Mouse (Mus musculus): ENCODE measurements around the gene Gpr157. TPM values are rescaled to one million over a fixed set of nuclear protein-coding genes. Genes with fewer than 3 reads are reported as not detected.

Gene Gpr157
- total RNA-seq (2023): 1 to 10 TPM; 1.5 to 2.0 TPM

GRCm38 (mm10) chr4:150087161-150087889, at the start of gene Gpr157:
Gene Gpr157, plus strand, starts transcription at chr4:150087365.

GRCm38 (mm10) chr4:150119055-150119454, 31.9 kb downstream of the Gpr157 start, which contains the start of gene Slc2a5:
Gene Slc2a5, plus strand, starts transcription at chr4:150119283.

Other genes with a start within 250 kb of the Gpr157 start
- gene Spsb1, start 132.3 kb upstream of the Gpr157 start, total RNA-seq (2023): 10 to 100 TPM; 12.4 to 14.2 TPM
- gene H6pd, start 78.3 kb upstream of the Gpr157 start, total RNA-seq (2023): 10 to 100 TPM; 31.4 to 33.6 TPM
- not detected for gene Slc2a5, start 31.9 kb downstream of the Gpr157 start, total RNA-seq (2023)
- not detected for gene Slc2a7, start 61.6 kb downstream of the Gpr157 start, total RNA-seq (2023)
- gene Car6, start 114.0 kb downstream of the Gpr157 start, total RNA-seq (2023): not detected
- gene Eno1, start 149.4 kb downstream of the Gpr157 start, total RNA-seq (2023): 100 to 1,000 TPM; 175 to 192 TPM
- gene Rere, start 194.3 kb downstream of the Gpr157 start, total RNA-seq (2023): 100 to 1,000 TPM; 155 to 158 TPM

Measured in T-cell, adult 66 days (primary cell).